ENCODE assay signal across 16 mouse cellular contexts in genomic region chr17:31831097-31831865, GRCm38 (mm10). TPM values are rescaled to one million over a fixed set of nuclear protein-coding genes. Genes with fewer than 3 reads are reported as not detected.
DNase-seq lines count a peak whose midpoint lies in the region; ATAC-seq and TF ChIP-seq lines count a peak whose summit lies in the region.
"Had no signal": no experiment of that assay in that cellular context is flagged by ENCODE, and none has a peak within 500 bp of the region (broad histone marks: within the 10 kb centered on the region; RNA-seq: fewer than 3 reads in every experiment).

No protein-coding gene starts in this region.

- no peak overlapping the region for H3K4me2 ChIP-seq in liver, postnatal 0 days (ENCODE audit: low read depth, low read length)
- no peak overlapping the region for H3K4me2 ChIP-seq in liver, embryonic 11.5 days

- H3K4me1 ChIP-seq in liver, postnatal 0 days (ENCODE audit: insufficient read depth), result peaks cover 64% of the 10 kb centered on the region
- peaks cover 8% of the 10 kb centered on the region for H3K4me1 ChIP-seq in liver, embryonic 11.5 days (replicated peaks; ENCODE audit: control insufficient read depth, insufficient read depth, low read length)

- peak; percentile 42 for DNase-seq in embryo, embryonic 10.5 days (ENCODE audit: low spot score)
- DNase-seq in embryo, embryonic 9.5 days (ENCODE audit: extremely low spot score), result no peak
- DNase-seq in liver, postnatal 0 days, result no peak
- no peak for DNase-seq in liver, embryonic 11.5 days (ENCODE audit: low spot score)
- peak; percentile 17 for DNase-seq in forelimb bud, embryonic 11.5 days (ENCODE audit: low read depth, low spot score)
- DNase-seq in cerebellum, adult 11 months, result no peak
- DNase-seq in layer of hippocampus, adult 9-10 months (ENCODE audit: low spot score), result no peak
- no peak for DNase-seq in testis, postnatal 10 days (ENCODE audit: low spot score)
- DNase-seq: cerebellum, adult 2 months; heart, postnatal 10 days; kidney, postnatal 25 days had no signal

- TF ChIP-seq EP300 in liver, postnatal 0 days (IDR thresholded peaks at IDR 0.05; ENCODE audit: low read depth), result no peak

- no peak overlapping the region for H3K4me3 ChIP-seq in liver, postnatal 0 days (ENCODE audit: low read depth, low read length)
- H3K4me3 ChIP-seq in liver, embryonic 11.5 days (ENCODE audit: low read depth, low read length), result no peak overlapping the region
- H3K4me3 ChIP-seq: erythroblast, embryonic 14.5 days had no signal

- H3K9me3 ChIP-seq in liver, postnatal 0 days (ENCODE audit: low read length), result no peaks in the 10 kb centered on the region
- no peaks in the 10 kb centered on the region for H3K9me3 ChIP-seq in liver, embryonic 11.5 days (ENCODE audit: control insufficient read depth, low read length)

- TF ChIP-seq CTCF in liver, postnatal 0 days (IDR thresholded peaks at IDR 0.05; ENCODE audit: low read depth), result no peak

- H3K27ac ChIP-seq in liver, postnatal 0 days (ENCODE audit: low read depth), result peak overlapping the region; percentile 1; the same call in 1 of the 2 replicates
- H3K27ac ChIP-seq in liver, embryonic 11.5 days (ENCODE audit: low read depth, low read length), result no peak overlapping the region
- H3K27ac ChIP-seq: liver, embryonic 14.5 days had no signal

- no peaks in the 10 kb centered on the region for H3K36me3 ChIP-seq in liver, postnatal 0 days (replicated peaks; ENCODE audit: insufficient read depth, low read length)
- no peaks in the 10 kb centered on the region for H3K36me3 ChIP-seq in liver, embryonic 11.5 days (ENCODE audit: control insufficient read depth, insufficient read depth, low read length)

- no peak overlapping the region for H3K9ac ChIP-seq in liver, postnatal 0 days (replicated peaks)
- no peak overlapping the region for H3K9ac ChIP-seq in liver, embryonic 11.5 days (ENCODE audit: low read depth, low read length)
- H3K9ac ChIP-seq: liver, embryonic 14.5 days had no signal

- H3K27me3 ChIP-seq in liver, postnatal 0 days (ENCODE audit: insufficient read depth, low read length), result no peaks in the 10 kb centered on the region
- no peaks in the 10 kb centered on the region for H3K27me3 ChIP-seq in liver, embryonic 11.5 days (replicated peaks; ENCODE audit: control insufficient read depth, insufficient read depth, low read length)
- H3K27me3 ChIP-seq: Patski had no signal

- no peak for ATAC-seq in liver, postnatal 0 days
- ATAC-seq in liver, embryonic 11.5 days (replicated peaks; ENCODE audit: low FRiP score), result no peak
- ATAC-seq: intestine, postnatal 0 days; midbrain, embryonic 16.5 days; Patski had no signal

- WGBS in liver, postnatal 0 days (ENCODE audit: insufficient replicate concordance), result 62% methylated on average over 6 of the region's 6 CpGs
- 74% methylated on average over 6 of the region's 6 CpGs for WGBS in liver, embryonic 11.5 days

RNA-seq across cellular contexts. Expression of gene Sik1, which starts 24.3 kb away (rescaled TPM):
- 7.8 and 8.1 TPM in 2 replicates for polyA plus RNA-seq in liver, postnatal 0 days (2015; fragmentation: Nextera tagmentation; extraction: Ambion mirVana)
- polyA plus RNA-seq in liver, embryonic 11.5 days (2014; fragmentation: Nextera tagmentation; extraction: Ambion mirVana), result 10.4 and 11.2 TPM in 2 replicates

Comparison
In these comparisons a context has a peak if more than half of its experiments do, and no peak if none do; other contexts are left out.
1. DNase-seq: peak in embryo, embryonic 10.5 days (single experiment) and forelimb bud, embryonic 11.5 days (single experiment); none in embryo, embryonic 9.5 days (single experiment), liver, postnatal 0 days (single experiment), liver, embryonic 11.5 days (single experiment), cerebellum, adult 11 months (single experiment), layer of hippocampus, adult 9-10 months (single experiment) and testis, postnatal 10 days (single experiment).